Comparison of ENCODE assay signal across 12 mouse cellular contexts in the genomic region with DNA sequence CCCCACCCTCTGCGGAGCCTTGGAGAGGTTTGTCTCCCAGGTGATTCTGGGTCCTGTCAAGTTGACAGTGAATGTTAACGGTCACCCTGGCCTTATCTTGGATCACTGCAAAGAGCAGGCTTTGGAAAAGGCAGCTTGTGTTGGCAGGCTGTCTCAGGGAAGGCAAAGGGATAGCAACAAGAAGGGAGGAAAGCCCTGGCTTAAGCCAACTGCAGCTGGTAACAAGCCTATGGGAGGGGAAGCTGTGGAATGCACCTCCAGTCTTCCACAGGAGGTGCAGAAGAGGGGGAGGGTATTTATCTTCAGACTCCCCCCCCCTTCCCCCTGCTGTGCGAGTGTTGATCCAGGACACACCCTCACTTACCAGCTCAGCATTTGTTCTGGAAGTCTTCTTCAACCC. TPM values are rescaled to one million over a fixed set of nuclear protein-coding genes. Genes with fewer than 3 reads are reported as not detected.
DNase-seq lines count a peak whose midpoint lies in the region; ATAC-seq and TF ChIP-seq lines count a peak whose summit lies in the region.
"Had no signal": no experiment of that assay in that cellular context is flagged by ENCODE, and none has a peak within 500 bp of the region (broad histone marks: within the 10 kb centered on the region; RNA-seq: fewer than 3 reads in every experiment).

No protein-coding gene starts in this region.

- H3K4me1 ChIP-seq in midbrain, postnatal 0 days (ENCODE audit: insufficient read depth, low read length), result no peaks in the 10 kb centered on the region
- peaks cover 25% of the 10 kb centered on the region for H3K4me1 ChIP-seq in midbrain, embryonic 10.5 days
- peaks cover 23% of the 10 kb centered on the region for H3K4me1 ChIP-seq in heart, adult 2 months (ENCODE audit: control insufficient read depth, insufficient read depth, low read length)
- peaks cover 4% of the 10 kb centered on the region; the same call in 1 of the 2 replicates for H3K4me1 ChIP-seq in intestine, embryonic 15.5 days (replicated peaks)
- no peaks in the 10 kb centered on the region for H3K4me1 ChIP-seq in thymus, adult 2 months (replicated peaks; ENCODE audit: control insufficient read depth, insufficient read depth, low read length)

- TF ChIP-seq POLR2A in heart, adult 2 months (IDR thresholded peaks at IDR 0.05; ENCODE audit: insufficient read depth, low read depth, low read length), result no peak
- no peak for TF ChIP-seq POLR2A in thymus, adult 2 months (IDR thresholded peaks at IDR 0.05; ENCODE audit: control insufficient read depth, extremely low read depth, insufficient read depth, low read length, poor library complexity)

- H3K27ac ChIP-seq in midbrain, postnatal 0 days (ENCODE audit: low read depth, low read length), result 0 out of 2 replicates have a peak overlapping the region, but pooled peaks have one; percentile 47
- no peak overlapping the region for H3K27ac ChIP-seq in midbrain, embryonic 10.5 days (replicated peaks)
- peak overlapping the region; percentile 73 for H3K27ac ChIP-seq in heart, adult 2 months
- H3K27ac ChIP-seq in intestine, embryonic 15.5 days, result no peak overlapping the region
- no peak overlapping the region for H3K27ac ChIP-seq in thymus, adult 2 months (ENCODE audit: control insufficient read depth, insufficient read depth, low read length)
- H3K27ac ChIP-seq: midbrain, embryonic 13.5 days had no signal

- H3K4me3 ChIP-seq in midbrain, postnatal 0 days (ENCODE audit: low read depth, low read length), result no peak overlapping the region
- H3K4me3 ChIP-seq in midbrain, embryonic 10.5 days, result no peak overlapping the region
- no peak overlapping the region for H3K4me3 ChIP-seq in heart, adult 2 months
- no peak overlapping the region for H3K4me3 ChIP-seq in intestine, embryonic 15.5 days (replicated peaks)
- H3K4me3 ChIP-seq in thymus, adult 2 months (ENCODE audit: control insufficient read depth, insufficient read depth, low read length), result no peak overlapping the region
- H3K4me3 ChIP-seq: midbrain, embryonic 13.5 days had no signal

- intact Hi-C loops in heart, adult 2 months (cut with DNase I), result no loop called here

- H3K9me3 ChIP-seq in midbrain, postnatal 0 days (ENCODE audit: low read length), result no peaks in the 10 kb centered on the region
- no peaks in the 10 kb centered on the region for H3K9me3 ChIP-seq in midbrain, embryonic 10.5 days (replicated peaks)
- H3K9me3 ChIP-seq in intestine, embryonic 15.5 days, result no peaks in the 10 kb centered on the region
- H3K9me3 ChIP-seq: midbrain, embryonic 13.5 days had no signal

- no peaks in the 10 kb centered on the region for H3K27me3 ChIP-seq in midbrain, postnatal 0 days (ENCODE audit: insufficient read depth, low read length)
- no peaks in the 10 kb centered on the region for H3K27me3 ChIP-seq in midbrain, embryonic 10.5 days (ENCODE audit: low read depth, poor library complexity, severe bottlenecking)
- H3K27me3 ChIP-seq in heart, adult 2 months (ENCODE audit: control insufficient read depth, insufficient read depth, low read length), result no peaks in the 10 kb centered on the region
- no peaks in the 10 kb centered on the region for H3K27me3 ChIP-seq in intestine, embryonic 15.5 days (replicated peaks)
- H3K27me3 ChIP-seq in thymus, adult 2 months (ENCODE audit: control insufficient read depth, insufficient read depth, low read length), result no peaks in the 10 kb centered on the region; the same call in 1 of the 2 replicates
- H3K27me3 ChIP-seq: midbrain, embryonic 13.5 days had no signal

- WGBS in midbrain, postnatal 0 days, result 57% methylated on average over 3 of the region's 3 CpGs
- WGBS in midbrain, embryonic 10.5 days, result 62% methylated on average over 3 of the region's 3 CpGs
- 5% methylated on average over 3 of the region's 3 CpGs for WGBS in heart, adult 2 months
- 17% methylated on average over 3 of the region's 3 CpGs for WGBS in intestine, embryonic 15.5 days
- WGBS in thymus, adult 2 months, result 76% methylated on average over 3 of the region's 3 CpGs

- H3K9ac ChIP-seq in midbrain, postnatal 0 days (replicated peaks; ENCODE audit: low read length, poor library complexity, severe bottlenecking), result no peak overlapping the region
- peak overlapping the region; percentile 17 for H3K9ac ChIP-seq in heart, adult 2 months (ENCODE audit: low read depth, low read length)
- H3K9ac ChIP-seq in intestine, embryonic 15.5 days, result no peak overlapping the region
- H3K9ac ChIP-seq: midbrain, embryonic 13.5 days had no signal

- TF ChIP-seq CTCF in midbrain, postnatal 0 days (IDR thresholded peaks at IDR 0.05), result no peak
- TF ChIP-seq CTCF in heart, adult 2 months (IDR thresholded peaks at IDR 0.05), result no peak
- no peak for TF ChIP-seq CTCF in thymus, adult 2 months (IDR thresholded peaks at IDR 0.05; ENCODE audit: borderline replicate concordance, control insufficient read depth, extremely low read depth, insufficient read depth, low read length, poor library complexity)

- no peak overlapping the region for H3K4me2 ChIP-seq in midbrain, postnatal 0 days (ENCODE audit: low read depth, low read length, poor library complexity, severe bottlenecking)
- H3K4me2 ChIP-seq in intestine, embryonic 15.5 days (replicated peaks), result no peak overlapping the region
- H3K4me2 ChIP-seq: midbrain, embryonic 13.5 days had no signal

- ATAC-seq in midbrain, postnatal 0 days (ENCODE audit: low FRiP score), result no peak
- peak; percentile 39; the same call in 1 of the 2 replicates for ATAC-seq in intestine, embryonic 15.5 days
- ATAC-seq: midbrain, embryonic 13.5 days had no signal

- no peaks in the 10 kb centered on the region; the same call in none of the 2 replicates for H3K79me2 ChIP-seq in heart, adult 2 months (replicated peaks; ENCODE audit: control insufficient read depth, insufficient read depth, low read length)

- TF ChIP-seq EP300 in heart, adult 2 months (IDR thresholded peaks at IDR 0.05; ENCODE audit: insufficient read depth, low read depth, low read length), result 0 out of 2 replicates have a peak, but pooled peaks have one; percentile 54

- no peak for DNase-seq in midbrain, postnatal 0 days (ENCODE audit: low spot score)
- DNase-seq in midbrain, embryonic 10.5 days (ENCODE audit: low spot score), result no peak
- DNase-seq in heart, adult 2 months, result peak; percentile 40 to 61
- DNase-seq in yolk sac, embryonic 10.5 days (ENCODE audit: low spot score), result peak; percentile 76
- no peak for DNase-seq in retina, embryonic 14.5 days (ENCODE audit: low spot score)
- DNase-seq in thymus, adult 2 months, result no peak
- no peak for DNase-seq in spleen, adult 12 weeks (ENCODE audit: low spot score)
- DNase-seq: kidney, adult 18-20 months; spleen, adult 18-20 months had no signal

- H3K36me3 ChIP-seq in midbrain, postnatal 0 days (ENCODE audit: insufficient read depth, low read length), result no peaks in the 10 kb centered on the region
- 0 out of 2 replicates have a peak, but pooled peaks cover 3% of the 10 kb centered on the region for H3K36me3 ChIP-seq in midbrain, embryonic 10.5 days
- H3K36me3 ChIP-seq in heart, adult 2 months (ENCODE audit: control insufficient read depth, insufficient read depth, low read length), result no peaks in the 10 kb centered on the region; the same call in 1 of the 2 replicates
- H3K36me3 ChIP-seq in intestine, embryonic 15.5 days, result no peaks in the 10 kb centered on the region
- H3K36me3 ChIP-seq in thymus, adult 2 months (ENCODE audit: control insufficient read depth, insufficient read depth, low read length), result no peaks in the 10 kb centered on the region
- H3K36me3 ChIP-seq: midbrain, embryonic 13.5 days had no signal

RNA-seq across cellular contexts. Expression of gene Usp13, which starts 5.3 kb away (rescaled TPM):
- total RNA-seq in midbrain, postnatal 0 days (2014; rRNA removed), result 11.9 and 14.6 TPM in 2 replicates
- 14.6 and 16.0 TPM in 2 replicates for polyA plus RNA-seq in midbrain, postnatal 0 days (2015; fragmentation: Nextera tagmentation; extraction: Ambion mirVana)
- polyA plus RNA-seq in midbrain, embryonic 10.5 days (2016; fragmentation: Nextera tagmentation; extraction: Ambion mirVana), result 8.3 and 8.7 TPM in 2 replicates
- total RNA-seq in heart, adult 2 months (2021), result 100 to 1,000 TPM; 183 to 204 TPM
- 47.9 and 80.9 TPM in 2 replicates for polyA plus RNA-seq in heart, adult 2 months (2012; rRNA removed)
- polyA plus RNA-seq in intestine, embryonic 15.5 days (2015; fragmentation: Nextera tagmentation; extraction: Ambion mirVana), result 2.5 and 4.3 TPM in 2 replicates
- 0.32 and 2.6 TPM in 2 replicates for polyA plus RNA-seq in thymus, adult 2 months (2012; rRNA removed)
- total RNA-seq: neutrophil, adult 5-6 weeks had no signal

Comparison
In these comparisons a context has a peak if more than half of its experiments do, and no peak if none do; other contexts are left out.
1. H3K27ac ChIP-seq: peak in midbrain, postnatal 0 days (single experiment) and heart, adult 2 months (single experiment); none in midbrain, embryonic 10.5 days (single experiment), intestine, embryonic 15.5 days (single experiment) and thymus, adult 2 months (single experiment).
2. DNase-seq: peak in heart, adult 2 months (2 of 2) and yolk sac, embryonic 10.5 days (single experiment); none in midbrain, postnatal 0 days (single experiment), midbrain, embryonic 10.5 days (single experiment), retina, embryonic 14.5 days (single experiment), thymus, adult 2 months (single experiment) and spleen, adult 12 weeks (single experiment).